Mouse (Mus musculus): ENCODE measurements at regions not wholly inside any gene's neighbourhood (a gene's known extent, or its start where the extent isn't known, plus 50 kb on each side); places are given as distances from the start of the nearest gene placed in this dataset.
A peak's percentile ranks its signal among the peaks of the same experiment; 100 is the strongest.

GRCm38 (mm10) chr19:37754024-37754423 lies 56.4 kb downstream of the Cyp26a1 start:
- no peak for ATAC-seq (ENCODE audit: poor library complexity, severe bottlenecking)

DNA sequence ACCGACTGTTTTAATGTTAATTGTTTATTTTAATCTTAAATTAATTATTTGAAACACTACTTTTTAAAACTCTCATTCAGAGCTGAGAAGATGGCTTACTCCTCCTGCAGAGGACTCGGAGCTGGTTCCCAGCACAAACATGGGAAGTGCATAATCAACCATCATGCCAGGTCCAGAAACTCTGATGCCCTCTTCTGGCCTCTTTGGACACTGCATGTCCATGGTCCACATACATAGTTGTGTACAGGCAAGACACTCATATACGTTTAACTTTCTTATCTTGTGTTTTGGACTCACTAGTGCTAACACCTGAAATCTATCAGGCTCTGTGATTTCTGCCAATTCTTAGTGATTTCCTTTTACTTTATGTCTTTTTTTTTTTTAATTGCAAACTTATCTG lies 57.8 kb downstream of the Cyp26a1 start:
- no peak for ATAC-seq (ENCODE audit: poor library complexity, severe bottlenecking)

DNA sequence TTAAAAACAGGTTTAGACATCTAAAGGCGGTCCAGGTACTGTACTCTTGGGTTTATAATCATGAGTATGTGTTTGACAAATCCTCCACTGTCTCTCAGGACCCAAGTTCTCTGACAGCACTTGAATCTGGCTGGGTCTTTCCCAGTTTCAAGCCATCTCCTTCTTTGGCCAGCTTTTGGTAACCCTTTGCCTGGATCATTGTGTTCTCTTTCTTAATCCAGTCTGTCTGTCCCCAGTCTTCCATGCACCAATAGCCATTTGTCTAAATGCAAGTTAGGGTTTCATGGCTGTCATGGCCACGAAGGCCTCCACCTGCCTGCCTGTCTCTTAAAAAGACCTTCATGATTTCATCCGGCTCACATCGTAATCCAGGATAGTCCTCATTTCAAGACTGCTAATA lies 71.8 kb downstream of the Cyp26a1 start:
- ATAC-seq (ENCODE audit: poor library complexity, severe bottlenecking): no peak

GRCm38 (mm10) chr19:37771956-37772355 lies 74.4 kb downstream of the Cyp26a1 start:
- ATAC-seq (ENCODE audit: poor library complexity, severe bottlenecking): no peak

GRCm38 (mm10) chr19:37774551-37774950 lies 77.0 kb downstream of the Cyp26a1 start:
- no peak for ATAC-seq (ENCODE audit: poor library complexity, severe bottlenecking)

GRCm38 (mm10) chr19:37774966-37775365 lies 77.4 kb downstream of the Cyp26a1 start:
- no peak for ATAC-seq (ENCODE audit: poor library complexity, severe bottlenecking)

GRCm38 (mm10) chr19:37777961-37778360 lies 80.4 kb downstream of the Cyp26a1 start:
- ATAC-seq (ENCODE audit: poor library complexity, severe bottlenecking): no peak

DNA sequence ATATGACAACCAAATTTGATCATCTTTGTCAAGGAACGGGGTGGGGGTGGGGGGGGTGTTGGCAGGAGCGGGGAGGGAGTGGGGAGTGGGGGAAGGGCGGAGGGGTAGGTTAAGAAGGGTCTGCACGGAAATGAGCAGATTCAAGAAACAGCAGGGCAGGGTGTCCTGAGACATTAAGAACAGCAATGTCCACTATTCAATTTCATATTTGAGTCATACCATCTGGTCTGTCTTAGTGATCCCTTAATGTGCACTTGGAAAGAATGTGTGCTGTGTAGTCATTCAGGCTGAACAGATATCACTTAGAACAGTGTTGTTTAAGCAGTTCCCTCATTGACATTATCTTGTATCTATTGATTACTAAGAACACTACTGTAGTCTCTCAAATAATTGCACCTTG lies 81.0 kb downstream of the Cyp26a1 start:
- no peak for ATAC-seq (ENCODE audit: poor library complexity, severe bottlenecking)

- no peak for ATAC-seq (ENCODE audit: poor library complexity, severe bottlenecking)
Observed at GRCm38 (mm10) chr19:37788540-37788939, 90.9 kb downstream of the Cyp26a1 start.

DNA sequence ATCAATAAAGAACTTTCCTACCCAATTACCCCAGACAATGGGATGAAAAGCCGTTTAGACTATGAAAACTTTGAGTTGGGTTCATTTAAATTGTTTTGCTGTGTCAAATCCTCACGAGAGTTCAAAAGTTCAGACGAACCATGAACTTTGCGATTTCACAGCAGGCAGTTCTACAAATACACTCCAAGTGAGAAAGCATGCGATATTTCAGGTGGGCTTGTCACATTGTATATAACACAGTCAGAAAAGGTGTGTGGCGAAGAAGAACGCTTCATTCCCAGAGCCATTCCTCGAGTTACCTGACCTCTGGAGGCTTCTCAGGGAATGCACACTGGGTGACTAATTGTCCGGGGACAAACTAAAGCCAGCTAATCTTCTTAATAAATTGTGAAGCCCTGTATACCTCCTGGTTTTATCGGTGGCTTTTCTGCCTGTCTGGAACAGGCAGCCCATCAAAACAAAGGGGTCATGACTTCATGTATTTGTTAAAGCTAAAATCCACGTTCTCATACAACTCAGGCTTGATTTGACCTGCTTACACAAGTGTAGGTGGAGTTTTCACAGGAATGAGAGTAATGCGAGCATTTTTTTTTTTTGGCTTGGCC lies 92.1 kb downstream of the Cyp26a1 start:
- no peak for ATAC-seq (ENCODE audit: poor library complexity, severe bottlenecking)

DNA sequence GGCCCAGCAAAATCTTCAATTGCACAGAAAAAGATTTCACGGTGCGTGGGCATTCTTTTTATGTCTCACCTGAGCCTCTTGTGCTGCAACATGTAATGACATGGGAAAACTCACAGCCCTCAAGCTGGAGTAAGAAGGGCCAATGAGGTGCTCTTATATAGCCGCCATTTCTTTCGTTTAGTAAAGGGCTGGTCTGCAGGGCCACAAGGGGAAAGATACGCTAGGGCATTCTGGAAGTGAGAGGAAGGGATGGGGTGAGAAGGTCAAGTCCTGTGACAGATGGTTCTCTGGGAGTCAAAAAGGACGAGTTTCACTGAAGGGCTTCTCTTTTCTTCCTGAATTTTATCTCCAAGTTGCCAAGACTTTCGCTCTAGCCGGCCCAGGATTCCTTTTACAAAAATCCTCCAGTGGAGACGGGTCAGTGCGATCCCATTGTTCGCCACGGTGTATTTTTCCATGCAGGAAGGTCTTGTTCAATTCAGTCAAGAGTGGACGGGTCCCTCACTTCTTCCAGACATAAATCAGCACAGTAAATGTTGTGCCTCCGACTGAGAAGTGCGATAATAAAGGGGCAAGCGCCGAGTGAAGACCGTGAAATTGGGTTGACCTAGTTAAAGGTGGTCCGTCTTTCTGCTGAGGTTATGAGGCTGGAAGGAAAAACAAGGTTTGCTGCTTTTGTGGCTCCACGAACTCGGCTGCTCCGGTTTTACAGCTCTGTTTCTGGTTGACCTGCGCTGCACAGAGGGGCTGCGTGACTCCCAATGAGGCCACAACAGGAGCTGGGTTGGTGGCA lies 92.9 kb downstream of the Cyp26a1 start:
- ATAC-seq (ENCODE audit: poor library complexity, severe bottlenecking): no peak

DNA sequence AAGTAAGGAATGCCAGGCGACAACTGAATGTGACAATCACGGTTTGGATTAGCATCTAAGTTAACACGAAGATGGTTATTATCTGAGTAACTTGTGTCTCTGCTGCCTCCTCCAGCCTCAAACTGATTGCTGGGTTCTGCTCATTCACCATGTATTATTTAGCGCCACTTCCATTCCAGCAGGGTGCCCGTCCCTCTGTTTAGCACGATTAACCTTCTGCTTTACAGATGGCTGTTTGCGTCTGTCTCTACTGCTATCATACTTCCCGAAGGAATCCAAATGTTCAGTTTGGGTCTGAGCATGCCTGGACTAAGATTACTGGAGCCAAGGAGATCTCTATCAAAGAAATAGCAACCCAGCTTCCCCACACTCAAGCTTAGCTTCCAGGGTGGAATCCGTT lies 95.6 kb downstream of the Cyp26a1 start:
- no peak for ATAC-seq (ENCODE audit: poor library complexity, severe bottlenecking)

GRCm38 (mm10) chr19:37795552-37796343 lies 98.2 kb downstream of the Cyp26a1 start:
- ATAC-seq (ENCODE audit: poor library complexity, severe bottlenecking): no peak

DNA sequence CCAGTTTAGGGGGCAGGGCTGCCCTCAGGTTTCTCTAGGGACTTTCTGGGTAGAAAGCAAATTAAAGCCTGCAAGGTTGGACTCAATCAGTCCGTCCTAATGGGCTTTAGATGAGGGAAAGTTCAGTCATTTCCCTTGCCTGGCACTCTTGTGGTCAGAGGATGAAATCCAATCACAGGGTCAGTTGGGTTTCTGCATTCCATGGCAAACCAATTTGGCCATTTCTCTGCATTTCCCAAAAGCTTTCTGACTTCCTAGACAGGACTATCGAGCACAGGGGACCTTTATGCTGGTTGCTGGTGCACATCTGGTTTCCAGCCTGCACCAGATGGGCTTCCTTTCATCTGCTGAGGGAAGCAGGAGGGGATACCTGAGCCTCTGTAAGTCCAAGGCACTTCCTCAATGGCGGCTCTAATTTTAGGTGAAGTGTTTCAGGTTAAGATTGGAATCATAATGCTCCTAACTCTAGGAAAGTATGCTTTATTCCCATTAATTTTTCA lies 102.6 kb downstream of the Cyp26a1 start:
- ATAC-seq (ENCODE audit: poor library complexity, severe bottlenecking): no peak

DNA sequence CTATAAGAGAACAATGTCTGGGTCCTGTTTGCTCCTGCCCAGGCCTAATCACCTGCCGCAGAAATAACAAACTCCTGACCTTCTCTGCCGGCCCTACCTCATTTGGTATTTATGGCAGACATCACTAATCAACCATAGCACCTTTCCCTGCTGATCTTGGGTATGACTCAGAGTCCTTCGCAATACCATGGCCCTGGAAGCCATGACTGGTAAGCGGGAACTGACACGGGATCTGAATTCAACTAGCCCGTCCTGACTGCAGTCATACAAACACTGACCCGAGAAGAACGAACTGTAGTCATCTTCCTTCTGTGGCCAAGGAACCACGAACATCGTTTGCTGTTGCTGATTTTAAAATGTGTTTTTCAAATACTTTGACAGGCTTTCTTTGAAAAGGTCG lies 112.1 kb downstream of the Cyp26a1 start:
- no peak for ATAC-seq (ENCODE audit: poor library complexity, severe bottlenecking)

DNA sequence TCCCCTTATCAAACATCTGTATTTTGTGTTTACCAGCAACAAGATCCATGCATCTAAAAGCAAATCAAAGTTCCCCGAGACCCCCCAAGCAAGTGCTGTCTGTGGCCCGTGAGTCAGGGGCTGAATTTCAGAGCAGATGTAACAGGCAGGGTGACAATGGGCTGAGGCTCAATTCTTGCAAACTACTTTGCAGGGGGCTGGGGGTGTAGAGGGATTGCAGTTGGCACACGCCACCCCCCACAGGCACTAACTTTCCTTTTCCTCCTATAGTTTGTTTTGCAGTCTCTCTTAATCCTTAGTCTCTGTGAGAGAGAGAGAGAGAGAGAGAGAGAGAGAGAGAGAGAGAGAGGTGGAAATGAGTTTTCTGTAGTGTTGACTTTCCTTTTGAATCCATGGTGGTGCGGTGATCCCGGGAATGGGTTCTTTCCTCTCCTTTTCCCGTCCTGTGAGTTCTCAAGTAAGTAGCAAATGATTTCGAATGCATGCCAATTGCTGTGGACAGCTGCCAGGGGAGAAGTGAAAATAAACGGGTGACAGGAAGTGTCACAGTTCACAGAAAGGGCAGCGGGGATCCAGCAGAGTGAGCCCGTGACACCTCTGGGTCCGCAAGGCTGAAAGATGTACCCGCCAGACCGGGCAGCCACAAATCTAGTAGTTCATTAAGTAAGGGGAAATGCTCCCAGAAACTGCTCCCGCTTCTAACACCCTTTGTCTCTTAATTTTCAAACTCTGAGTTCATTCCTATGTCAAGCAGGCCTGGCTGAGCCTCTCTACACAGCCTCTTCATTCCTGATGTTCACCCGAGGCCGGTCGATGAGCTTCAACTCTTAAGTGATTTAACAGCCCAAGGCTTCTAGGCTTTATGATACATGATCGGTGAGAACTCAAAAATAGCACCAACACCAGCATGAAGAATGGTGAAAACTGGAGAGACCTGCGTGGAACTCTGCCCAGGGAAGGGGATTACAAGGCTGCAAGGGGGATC lies 116.8 kb downstream of the Cyp26a1 start:
- ATAC-seq (ENCODE audit: poor library complexity, severe bottlenecking): peak; percentile 74

DNA sequence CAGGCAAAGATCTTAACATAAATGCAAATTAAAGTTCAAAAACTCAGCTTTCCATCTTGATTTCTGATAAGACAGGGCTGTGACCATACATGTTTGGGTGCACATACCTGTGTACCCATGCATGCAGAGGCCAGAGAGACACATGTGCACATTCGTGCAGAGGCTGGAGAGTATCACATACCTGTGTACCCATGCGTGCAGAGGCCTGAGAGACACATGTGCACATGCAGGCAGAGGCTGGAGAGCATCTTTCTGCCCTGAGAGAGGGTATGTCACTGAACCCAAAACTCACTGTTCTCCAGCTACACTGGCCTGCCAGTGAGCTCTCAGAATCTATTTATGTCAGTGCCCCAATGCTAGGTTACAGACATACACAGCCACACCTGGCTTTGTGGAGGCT lies 118.0 kb downstream of the Cyp26a1 start:
- ATAC-seq (ENCODE audit: poor library complexity, severe bottlenecking): no peak

DNA sequence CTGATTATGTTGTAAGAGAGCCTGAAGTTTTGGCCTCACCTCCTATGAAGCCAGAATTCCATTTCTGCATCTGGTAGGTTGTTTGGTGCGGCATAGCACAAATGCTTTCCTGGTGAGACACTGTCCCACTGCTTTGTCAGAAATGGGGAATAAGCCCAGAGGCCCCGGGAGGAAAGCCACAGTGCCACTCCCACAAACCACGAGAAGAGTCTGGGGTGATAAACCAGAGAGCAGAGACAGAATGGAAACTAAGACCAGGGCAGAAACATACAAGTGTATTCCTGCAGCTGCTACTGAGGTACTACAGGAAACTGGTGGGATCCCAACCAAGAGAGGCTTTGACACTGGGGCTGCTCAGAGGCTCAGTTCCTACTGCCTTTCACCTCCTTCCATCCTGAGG lies 123.6 kb downstream of the Cyp26a1 start:
- ATAC-seq (ENCODE audit: poor library complexity, severe bottlenecking): 0 out of 2 replicates have a peak, but pooled peaks have one; percentile 30

GRCm38 (mm10) chr19:37821671-37822190 lies 124.1 kb downstream of the Cyp26a1 start:
- no peak for ATAC-seq (ENCODE audit: poor library complexity, severe bottlenecking)

DNA sequence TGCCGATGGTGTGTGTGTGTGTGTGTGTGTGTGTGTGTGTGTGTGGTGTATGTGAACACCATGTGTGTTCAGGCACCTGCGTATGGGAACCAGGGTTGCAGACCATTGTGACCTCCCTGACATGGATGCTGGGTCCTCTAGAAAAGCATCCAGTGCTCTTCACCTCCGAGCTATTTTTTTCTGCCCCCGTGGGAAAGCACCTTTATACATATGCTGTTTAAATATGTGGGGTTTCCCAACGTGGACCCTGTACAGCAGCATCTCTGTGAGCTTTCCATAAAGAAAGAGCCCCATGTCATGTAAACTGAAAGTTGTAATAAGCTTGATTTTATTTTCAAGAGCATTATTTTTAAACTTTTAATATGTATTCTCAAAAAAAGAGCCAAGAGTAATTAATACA lies 126.6 kb downstream of the Cyp26a1 start:
- ATAC-seq (ENCODE audit: poor library complexity, severe bottlenecking): no peak
